16 mouse cellular contexts compared by ENCODE assay signal in genomic region chr4:155851368-155851767, GRCm38 (mm10). TPM values are rescaled to one million over a fixed set of nuclear protein-coding genes. Genes with fewer than 3 reads are reported as not detected.
DNase-seq lines count a peak whose midpoint lies in the region; ATAC-seq and TF ChIP-seq lines count a peak whose summit lies in the region.
"Had no signal": no experiment of that assay in that cellular context is flagged by ENCODE, and none has a peak within 500 bp of the region (broad histone marks: within the 10 kb centered on the region; RNA-seq: fewer than 3 reads in every experiment).

No protein-coding gene starts in this region.

- no peak overlapping the region for H3K27ac ChIP-seq in midbrain, embryonic 12.5 days (replicated peaks)
- H3K27ac ChIP-seq in midbrain, embryonic 15.5 days: no peak overlapping the region
- H3K27ac ChIP-seq: embryonic facial prominence, embryonic 12.5 days; forebrain, embryonic 15.5 days; hindbrain, embryonic 14.5 days; intestine, embryonic 15.5 days had no signal

- peak overlapping the region; percentile 6; the same call in 1 of the 2 replicates for H3K9ac ChIP-seq in midbrain, embryonic 12.5 days (replicated peaks)
- no peak overlapping the region for H3K9ac ChIP-seq in midbrain, embryonic 15.5 days
- H3K9ac ChIP-seq: embryonic facial prominence, embryonic 12.5 days; forebrain, embryonic 15.5 days; hindbrain, embryonic 14.5 days; intestine, embryonic 15.5 days had no signal

- 88% methylated on average over 3 of the region's 3 CpGs for WGBS in midbrain, embryonic 12.5 days
- WGBS in midbrain, embryonic 15.5 days: 95% methylated on average over 3 of the region's 3 CpGs

- peaks cover 45% of the 10 kb centered on the region for H3K79me2 ChIP-seq in myocyte (ENCODE audit: control insufficient read depth, insufficient read depth)

- intact Hi-C loops in heart, postnatal 25 days (cut with DNase I): no loop called here

- no peak for ATAC-seq in midbrain, embryonic 12.5 days (ENCODE audit: low FRiP score, low read depth)
- ATAC-seq in midbrain, embryonic 15.5 days (replicated peaks): no peak
- ATAC-seq: forebrain, embryonic 15.5 days; intestine, embryonic 15.5 days had no signal

- H3K27me3 ChIP-seq in midbrain, embryonic 12.5 days: no peaks in the 10 kb centered on the region
- H3K27me3 ChIP-seq in midbrain, embryonic 15.5 days (replicated peaks): no peaks in the 10 kb centered on the region
- H3K27me3 ChIP-seq in myocyte (ENCODE audit: control insufficient read depth, insufficient read depth, insufficient read length): no peaks in the 10 kb centered on the region
- H3K27me3 ChIP-seq: CH12.LX; embryonic facial prominence, embryonic 12.5 days; forebrain, embryonic 15.5 days; intestine, embryonic 15.5 days had no signal

- peaks cover 40% of the 10 kb centered on the region for H3K36me3 ChIP-seq in midbrain, embryonic 12.5 days
- H3K36me3 ChIP-seq in midbrain, embryonic 15.5 days (replicated peaks): peaks cover 23% of the 10 kb centered on the region
- no peaks in the 10 kb centered on the region for H3K36me3 ChIP-seq in myocyte (ENCODE audit: control insufficient read depth, insufficient read depth)

- no peak for TF ChIP-seq POLR2A in myocyte (IDR thresholded peaks at IDR 0.05; ENCODE audit: insufficient read length, low read depth)

- DNase-seq in adrenal gland, adult 8-10 months: peak; percentile 68
- DNase-seq in adrenal gland, postnatal 4 days (ENCODE audit: low spot score in 2 of 2): no peak
- peak; percentile 88 for DNase-seq in heart, adult 11 months
- DNase-seq in heart, postnatal 25 days (ENCODE audit: low spot score): no peak
- DNase-seq in thymus, postnatal 14 days: no peak
- DNase-seq: gastrocnemius, postnatal 14 days; heart, postnatal 10 days had no signal

- H3K4me1 ChIP-seq in midbrain, embryonic 12.5 days: peaks cover 29% of the 10 kb centered on the region
- peaks cover 47% of the 10 kb centered on the region for H3K4me1 ChIP-seq in midbrain, embryonic 15.5 days

- no peak overlapping the region for H3K4me2 ChIP-seq in midbrain, embryonic 12.5 days (replicated peaks)
- H3K4me2 ChIP-seq in midbrain, embryonic 15.5 days: no peak overlapping the region
- peak overlapping the region; percentile 34 for H3K4me2 ChIP-seq in myocyte (ENCODE audit: low read depth)
- H3K4me2 ChIP-seq: embryonic facial prominence, embryonic 12.5 days; forebrain, embryonic 15.5 days; hindbrain, embryonic 14.5 days; intestine, embryonic 15.5 days had no signal

- no peaks in the 10 kb centered on the region for H3K9me3 ChIP-seq in midbrain, embryonic 12.5 days
- H3K9me3 ChIP-seq in midbrain, embryonic 15.5 days: no peaks in the 10 kb centered on the region
- H3K9me3 ChIP-seq: embryonic facial prominence, embryonic 12.5 days; forebrain, embryonic 15.5 days; intestine, embryonic 15.5 days had no signal

- no peak overlapping the region for H3ac ChIP-seq in myocyte (ENCODE audit: control insufficient read depth, insufficient read length)

- no peak overlapping the region for H3K4me3 ChIP-seq in midbrain, embryonic 12.5 days
- H3K4me3 ChIP-seq in midbrain, embryonic 15.5 days: no peak overlapping the region
- H3K4me3 ChIP-seq in myocyte: no peak overlapping the region
- H3K4me3 ChIP-seq: embryonic facial prominence, embryonic 12.5 days; forebrain, embryonic 15.5 days; intestine, embryonic 15.5 days had no signal

TF ChIP-seq in myocyte, 11 proteins besides CTCF, POLR2A, EP300 and RAD21:
- TF ChIP-seq POLR2AphosphoS2 (IDR thresholded peaks at IDR 0.05; ENCODE audit: insufficient read length, low read depth) (no peak), MYOD1 (IDR thresholded peaks at IDR 0.05; ENCODE audit: control insufficient read depth in 1 of 3, insufficient read length in 2 of 3, low read depth in 2 of 3) (no peak), MAX (IDR thresholded peaks at IDR 0.05; ENCODE audit: low read depth) (no peak), REST (IDR thresholded peaks at IDR 0.05; ENCODE audit: insufficient read depth, insufficient read length) (no peak), TCF3 (IDR thresholded peaks at IDR 0.05; ENCODE audit: insufficient read length, low read depth) (no peak), USF1 (IDR thresholded peaks at IDR 0.05; ENCODE audit: low read depth) (no peak), MYOG (IDR thresholded peaks at IDR 0.05; ENCODE audit: control insufficient read depth in 1 of 3, insufficient read depth in 1 of 3, insufficient read length in 2 of 3, low read depth in 2 of 3) (no peak), SRF (IDR thresholded peaks at IDR 0.05; ENCODE audit: control insufficient read depth, insufficient read length, low read depth) (no peak)

RNA-seq across cellular contexts. Expression of gene Dvl1, which starts 4.2 kb away (rescaled TPM):
- total RNA-seq in adrenal gland, adult 8-10 months (2022): 100 to 1,000 TPM in 1 of 4 experiments, 10 to 100 TPM in 3; 69.6 to 110 (median 73.1) TPM
- 10 to 100 TPM; 53.5 to 53.8 TPM for total RNA-seq in adrenal gland, postnatal 4 days (2021)
- total RNA-seq in heart, postnatal 25 days (2021): 10 to 100 TPM; 43.3 to 44.3 TPM
- 8.4 and 9.8 TPM in 2 replicates for polyA plus RNA-seq in midbrain, embryonic 12.5 days (2016; fragmentation: Nextera tagmentation; extraction: Ambion mirVana)
- 30.9 and 37.0 TPM in 2 replicates for polyA plus RNA-seq in midbrain, embryonic 15.5 days (2015; fragmentation: Nextera tagmentation; extraction: Ambion mirVana)
- 98.4 TPM for polyA plus RNA-seq in myocyte (2012; fragmentation: generic; extraction: Trizol)

RNA-seq across cellular contexts. Expression of gene Tas1r3, which starts 11.8 kb away (rescaled TPM):
- total RNA-seq in adrenal gland, adult 8-10 months (2022): 1 to 10 TPM in 1 of 4 experiments, under 1 TPM in 3; 0.46 to 1.2 (median 0.62) TPM
- under 1 TPM; 0.85 to 0.92 TPM for total RNA-seq in adrenal gland, postnatal 4 days (2021)
- under 1 TPM; 0.14 to 0.26 TPM for total RNA-seq in heart, postnatal 25 days (2021)
- polyA plus RNA-seq in midbrain, embryonic 12.5 days (2016; fragmentation: Nextera tagmentation; extraction: Ambion mirVana): 0.51 and 0.57 TPM in 2 replicates
- 0.61 and 0.72 TPM in 2 replicates for polyA plus RNA-seq in midbrain, embryonic 15.5 days (2015; fragmentation: Nextera tagmentation; extraction: Ambion mirVana)
- 0.17 TPM for polyA plus RNA-seq in myocyte (2012; fragmentation: generic; extraction: Trizol)

RNA-seq across cellular contexts. Expression of gene Mxra8, which starts 11.9 kb away (rescaled TPM):
- total RNA-seq in adrenal gland, adult 8-10 months (2022): 10 to 100 TPM; 45.1 to 93.9 (median 66.8) TPM
- 10 to 100 TPM; 86.3 to 93.5 TPM for total RNA-seq in adrenal gland, postnatal 4 days (2021)
- 10 to 100 TPM; 30.5 to 33.0 TPM for total RNA-seq in heart, postnatal 25 days (2021)
- polyA plus RNA-seq in midbrain, embryonic 12.5 days (2016; fragmentation: Nextera tagmentation; extraction: Ambion mirVana): 31.9 and 36.0 TPM in 2 replicates
- polyA plus RNA-seq in midbrain, embryonic 15.5 days (2015; fragmentation: Nextera tagmentation; extraction: Ambion mirVana): 23.4 and 32.6 TPM in 2 replicates
- polyA plus RNA-seq in myocyte (2012; fragmentation: generic; extraction: Trizol): 87.5 TPM
- total RNA-seq: common myeloid progenitor, adult 5-6 weeks had no signal

RNA-seq across cellular contexts. Expression of gene Cptp, which starts 17.9 kb away (rescaled TPM):
- total RNA-seq in adrenal gland, adult 8-10 months (2022): 10 to 100 TPM; 16.4 to 29.0 (median 17.9) TPM
- total RNA-seq in adrenal gland, postnatal 4 days (2021): 10 to 100 TPM; 20.2 to 21.0 TPM
- 10 to 100 TPM in 1 of 2 experiments, 1 to 10 TPM in 1; 8.1 to 10.5 TPM for total RNA-seq in heart, postnatal 25 days (2021)
- 21.7 and 23.5 TPM in 2 replicates for polyA plus RNA-seq in midbrain, embryonic 12.5 days (2016; fragmentation: Nextera tagmentation; extraction: Ambion mirVana)
- 28.1 and 29.1 TPM in 2 replicates for polyA plus RNA-seq in midbrain, embryonic 15.5 days (2015; fragmentation: Nextera tagmentation; extraction: Ambion mirVana)
- 10.5 TPM for polyA plus RNA-seq in myocyte (2012; fragmentation: generic; extraction: Trizol)

RNA-seq across cellular contexts. Expression of gene Ints11, which starts 18.0 kb away (rescaled TPM):
- total RNA-seq in adrenal gland, adult 8-10 months (2022): 10 to 100 TPM; 32.3 to 34.6 (median 33.3) TPM
- total RNA-seq in adrenal gland, postnatal 4 days (2021): 10 to 100 TPM; 31.0 to 31.3 TPM
- 10 to 100 TPM; 15.9 to 17.5 TPM for total RNA-seq in heart, postnatal 25 days (2021)
- polyA plus RNA-seq in midbrain, embryonic 12.5 days (2016; fragmentation: Nextera tagmentation; extraction: Ambion mirVana): 88.3 and 95.4 TPM in 2 replicates
- polyA plus RNA-seq in midbrain, embryonic 15.5 days (2015; fragmentation: Nextera tagmentation; extraction: Ambion mirVana): 80.6 and 83.6 TPM in 2 replicates
- polyA plus RNA-seq in myocyte (2012; fragmentation: generic; extraction: Trizol): 72.1 TPM

Comparison
In these comparisons a context has a peak if more than half of its experiments do, and no peak if none do; other contexts are left out.
1. DNase-seq: peak in adrenal gland, adult 8-10 months (single experiment) and heart, adult 11 months (single experiment); none in adrenal gland, postnatal 4 days (0 of 2), heart, postnatal 25 days (single experiment) and thymus, postnatal 14 days (single experiment).